Mouse (Mus musculus) cortical plate, adult 2 months (tissue): Measurements from ENCODE around the gene Adtrp. TPM values are rescaled to one million over a fixed set of nuclear protein-coding genes. Genes with fewer than 3 reads are reported as not detected.

Source experiments
- H3K27ac ChIP-seq: fragments of 200-500 bp; 2 replicates; pipeline ENCODE4 v1.5.1; 2012; ENCODE audit warnings: low read length, control low read depth, inconsistent platforms; ENCODE audit not compliant: insufficient read depth
- H3K4me1 ChIP-seq: fragments of 200-500 bp; 2 replicates; pipeline ENCODE4 v1.6.1; 2011; ENCODE audit warnings: low read length; ENCODE audit not compliant: control insufficient read depth, insufficient read depth
- H3K4me3 ChIP-seq: fragments of 200-500 bp; 2 replicates; pipeline ENCODE4 v1.5.1; 2011; ENCODE audit warnings: mild to moderate bottlenecking, low read length, control low read depth; ENCODE audit not compliant: insufficient read depth
- CTCF ChIP-seq: fragments of 200-500 bp; IDR thresholded peaks from 2 replicates; pipeline ENCODE4 v1.5.1; 2011; ENCODE audit warnings: mild to moderate bottlenecking, control low read depth, low read length; ENCODE audit not compliant: insufficient read depth; ENCODE audit errors: extremely low read depth
- POLR2A ChIP-seq: fragments of 200-500 bp; IDR thresholded peaks from 2 replicates; pipeline ENCODE4 v1.6.1; 2011; ENCODE audit warnings: mild to moderate bottlenecking, low read length, control low read depth; ENCODE audit not compliant: insufficient read depth; ENCODE audit errors: extremely low read depth
- polyA plus RNA-seq: library from polyadenylated mRNA; depleted of rRNA; stranded (reverse); fragments of >200 nt; gene quantifications from 2 replicates; pipeline ENCODE4 v1.2.3, GENCODE M21; 2012

Adtrp gene
- polyA plus RNA-seq, 1 experiment, result 0.48 TPM

DNA sequence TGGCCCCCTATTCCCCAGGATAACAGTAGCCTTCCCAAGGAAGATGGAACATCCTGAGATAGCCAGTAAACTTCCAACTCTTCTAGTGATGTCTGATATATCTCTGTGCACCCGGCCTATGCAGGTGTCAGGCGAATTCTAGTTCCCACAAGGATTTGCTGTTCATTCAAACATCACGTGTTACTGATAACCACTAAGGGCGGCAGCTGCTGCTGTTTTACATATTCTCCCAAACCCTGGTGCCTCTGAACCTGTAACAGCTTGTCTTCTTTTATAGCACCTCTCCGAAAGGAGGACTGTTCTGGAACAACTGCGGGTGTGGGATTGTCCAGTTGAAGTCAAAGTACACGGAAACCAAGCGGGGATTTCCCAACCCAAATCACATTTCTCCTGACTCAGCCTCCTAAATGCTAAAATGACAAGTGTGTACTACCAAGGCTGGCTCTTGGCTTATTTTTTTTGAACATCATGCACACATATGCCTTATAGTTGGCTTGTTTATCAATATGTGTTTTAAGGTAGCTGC, 13.8 kb downstream of the Adtrp start:
- Histone ChIP-seq H3K4me3 (no peak overlapping the region), H3K4me1 (peaks cover 2% of the 10 kb centered on the region; the same call in 1 of the 2 replicates), H3K27ac (no peak overlapping the region)
- TF ChIP-seq POLR2A, result no peak
- no peak for TF ChIP-seq CTCF

DNA sequence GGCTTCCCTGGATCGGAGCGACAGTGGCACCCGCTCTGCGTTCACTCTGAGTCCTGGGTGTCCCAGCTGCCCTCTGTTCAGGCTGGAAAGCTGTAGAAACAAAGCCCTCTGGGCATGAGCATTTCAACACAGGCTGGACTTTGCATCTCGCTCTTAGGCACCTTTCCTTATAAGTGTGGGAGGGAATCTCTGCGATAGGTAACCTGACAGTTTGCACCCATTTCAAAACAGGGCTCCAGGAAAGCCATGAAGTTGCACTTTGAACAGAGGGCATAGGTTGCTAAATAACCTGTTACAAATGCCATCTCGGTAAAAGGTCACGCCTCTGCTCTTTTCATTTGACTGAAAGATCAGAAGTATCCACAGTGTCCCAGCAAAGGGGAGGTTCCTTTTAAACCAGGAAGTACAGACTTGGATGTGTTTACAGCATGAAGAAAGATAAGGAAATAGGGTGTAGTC, 19.2 kb downstream of the Adtrp start:
- Histone ChIP-seq H3K4me3 (no peak overlapping the region), H3K4me1 (peaks cover 8% of the 10 kb centered on the region), H3K27ac (peak overlapping the region; percentile 97)
- TF ChIP-seq POLR2A (no peak), CTCF (no peak)

DNA sequence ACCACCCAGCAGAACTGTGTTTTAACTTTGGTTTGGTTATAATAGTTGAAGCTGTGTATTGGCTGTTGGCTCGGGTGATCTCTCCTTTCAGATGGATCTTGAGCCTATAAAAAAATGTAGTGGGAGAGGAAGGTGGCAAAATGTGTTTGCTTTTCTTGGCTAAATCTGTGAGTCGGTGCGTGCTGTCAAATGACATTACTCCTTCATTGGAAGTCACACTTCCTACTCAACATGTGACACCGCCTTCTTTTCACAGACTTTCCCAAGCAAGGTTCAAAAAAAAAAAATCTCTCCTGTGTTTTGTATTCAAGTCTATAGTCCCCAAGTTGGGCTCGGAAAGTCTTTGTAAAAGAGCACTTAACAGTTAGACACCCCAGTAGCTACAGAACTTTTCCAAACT, 19.9 kb downstream of the Adtrp start:
- 0 out of 2 replicates have a peak overlapping the region, but pooled peaks have one; percentile 97 for H3K27ac ChIP-seq
- peaks cover 10% of the 10 kb centered on the region for H3K4me1 ChIP-seq
- no peak overlapping the region for H3K4me3 ChIP-seq
- TF ChIP-seq CTCF (no peak), POLR2A (no peak)

DNA sequence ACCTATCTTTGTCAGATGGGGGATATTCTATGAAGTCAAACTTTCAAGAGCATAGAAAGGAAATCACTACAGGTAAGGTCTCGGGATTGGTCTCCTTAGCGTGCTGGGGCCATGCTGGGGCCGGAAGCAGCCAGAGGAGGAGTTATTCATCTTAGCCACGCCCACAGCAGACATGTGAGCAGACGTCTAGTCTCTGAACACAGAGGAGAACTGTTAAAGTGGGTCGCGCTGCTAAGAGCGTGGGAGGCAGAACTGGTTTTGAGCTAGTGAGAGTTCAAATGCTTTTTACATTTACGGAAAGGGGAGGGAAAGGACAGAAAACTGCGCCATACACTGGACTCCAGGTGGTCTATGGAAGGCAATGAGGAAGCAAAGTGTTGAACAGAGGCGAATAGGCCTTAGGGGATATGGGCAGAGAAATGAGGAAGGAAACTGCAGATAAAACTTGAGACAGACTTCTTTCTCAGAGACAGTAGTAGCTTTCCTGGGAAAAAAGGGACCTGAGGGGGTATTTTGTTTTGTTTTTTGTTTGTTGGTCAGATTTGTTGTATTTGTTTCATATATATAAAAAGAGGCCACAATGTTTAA, 22.0 kb downstream of the Adtrp start:
- Histone ChIP-seq H3K4me1 (peaks cover 13% of the 10 kb centered on the region), H3K4me3 (no peak overlapping the region), H3K27ac (no peak overlapping the region)
- no peak for TF ChIP-seq CTCF
- no peak for TF ChIP-seq POLR2A

DNA sequence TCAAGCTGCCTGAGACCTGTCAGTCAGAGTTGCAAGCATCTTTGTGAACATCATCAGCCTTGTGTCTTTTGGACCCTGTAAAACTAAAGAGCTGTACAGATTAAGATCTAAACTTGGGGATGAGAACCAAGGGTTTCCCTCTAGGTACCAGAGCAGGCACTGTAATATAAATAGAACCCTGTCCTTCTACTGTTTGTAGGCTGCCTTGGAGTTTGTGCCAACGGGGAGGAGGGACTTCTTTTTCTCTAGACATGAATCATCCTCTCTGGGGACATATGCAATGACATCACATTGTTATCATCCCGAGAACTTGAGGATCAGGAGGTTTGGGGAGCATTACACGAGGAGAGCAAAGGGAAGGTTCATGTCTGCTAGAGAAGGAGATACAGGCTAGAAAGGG, 24.4 kb downstream of the Adtrp start:
- peaks cover 12% of the 10 kb centered on the region for H3K4me1 ChIP-seq
- no peak overlapping the region for H3K4me3 ChIP-seq
- H3K27ac ChIP-seq, result peak overlapping the region; percentile 86; the same call in 1 of the 2 replicates
- no peak for TF ChIP-seq CTCF
- no peak for TF ChIP-seq POLR2A

DNA sequence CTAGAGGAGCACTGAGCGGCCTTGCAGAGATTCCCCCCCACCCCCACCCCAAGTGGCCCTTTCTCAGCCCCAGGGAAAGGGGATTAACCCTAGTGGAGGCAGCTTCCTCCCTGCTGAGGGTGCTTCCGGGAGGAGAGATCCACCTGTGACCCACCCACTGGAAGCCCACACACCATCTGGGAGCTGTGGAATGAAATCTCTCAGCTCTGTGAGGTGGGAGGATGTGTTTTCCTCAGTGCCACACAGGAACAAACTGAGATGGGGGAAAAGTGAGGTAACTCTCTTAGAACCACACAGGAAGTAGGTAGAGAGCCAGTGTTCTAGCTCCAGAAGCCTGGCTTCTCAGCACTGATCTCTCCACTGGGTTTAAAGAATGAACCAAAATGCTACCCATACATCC, 24.9 kb downstream of the Adtrp start:
- no peak for TF ChIP-seq POLR2A
- no peak for TF ChIP-seq CTCF
- peaks cover 12% of the 10 kb centered on the region for H3K4me1 ChIP-seq
- H3K4me3 ChIP-seq, result no peak overlapping the region
- peak overlapping the region; percentile 70; the same call in 1 of the 2 replicates for H3K27ac ChIP-seq

DNA sequence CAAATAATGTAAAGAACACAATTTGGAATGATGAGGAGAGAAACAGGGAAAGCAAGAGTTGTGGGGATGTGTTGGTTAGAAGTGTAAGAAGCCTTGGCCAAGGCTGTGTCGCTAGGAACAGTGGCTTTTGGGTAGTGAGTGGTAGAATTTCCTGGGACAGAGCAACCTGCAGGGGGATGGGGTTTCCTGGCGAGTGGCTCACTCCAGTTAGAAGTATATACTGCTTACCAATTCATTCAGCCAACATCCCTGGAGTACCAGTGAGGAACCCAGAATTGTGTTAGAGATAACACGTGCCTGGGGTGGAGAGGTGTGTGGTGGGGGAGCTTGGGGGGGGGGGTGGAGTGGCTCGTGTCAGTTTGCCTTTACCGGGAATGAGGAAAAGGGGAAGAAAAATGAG, 25.4 kb downstream of the Adtrp start:
- H3K27ac ChIP-seq, result no peak overlapping the region
- H3K4me1 ChIP-seq, result peaks cover 12% of the 10 kb centered on the region
- TF ChIP-seq CTCF, result no peak
- TF ChIP-seq POLR2A, result no peak
- no peak overlapping the region for H3K4me3 ChIP-seq

DNA sequence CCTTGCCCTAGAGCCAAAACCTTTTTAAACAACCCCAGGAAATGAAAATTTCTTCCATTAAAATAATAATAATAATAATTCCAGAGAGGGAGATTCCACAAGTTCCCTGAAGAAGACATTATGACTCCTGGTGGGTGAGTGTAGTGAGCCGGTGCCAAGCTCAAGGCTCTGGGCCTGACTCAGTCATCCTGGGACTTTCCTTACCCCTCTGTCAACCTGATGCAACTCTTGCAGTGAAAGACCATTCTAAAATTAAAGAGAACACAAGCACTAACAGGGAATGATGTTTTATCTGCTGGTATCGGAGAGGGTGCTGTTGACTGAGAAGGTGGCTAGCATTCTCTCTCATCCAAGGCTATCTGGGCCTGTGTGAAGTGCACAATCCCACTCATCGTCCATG, 26.5 kb downstream of the Adtrp start:
- TF ChIP-seq CTCF (no peak), POLR2A (no peak)
- no peak overlapping the region for H3K4me3 ChIP-seq
- no peak overlapping the region for H3K27ac ChIP-seq
- H3K4me1 ChIP-seq, result peaks cover 12% of the 10 kb centered on the region

DNA sequence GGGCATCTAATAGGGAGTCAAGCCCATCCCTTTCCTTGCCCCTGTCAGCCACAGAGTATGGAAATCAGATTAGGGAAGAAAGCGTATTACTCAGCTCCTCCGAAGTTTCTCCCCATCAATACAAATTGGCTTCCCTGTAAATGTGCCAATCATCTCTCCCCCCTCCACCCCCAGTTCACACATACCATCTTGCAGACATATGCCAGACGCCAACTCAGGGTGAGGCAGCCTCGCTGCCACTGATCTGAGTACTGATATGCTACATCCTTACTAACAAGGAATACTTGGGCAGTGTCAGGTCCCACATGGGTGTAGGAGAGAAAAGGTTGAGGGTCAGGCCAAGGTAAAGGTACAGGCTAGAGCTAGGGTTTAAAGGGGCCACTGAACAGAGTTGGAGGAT, 27.6 kb downstream of the Adtrp start:
- H3K4me1 ChIP-seq, result peaks cover 9% of the 10 kb centered on the region
- no peak overlapping the region for H3K27ac ChIP-seq
- no peak for TF ChIP-seq POLR2A
- no peak for TF ChIP-seq CTCF
- no peak overlapping the region for H3K4me3 ChIP-seq

DNA sequence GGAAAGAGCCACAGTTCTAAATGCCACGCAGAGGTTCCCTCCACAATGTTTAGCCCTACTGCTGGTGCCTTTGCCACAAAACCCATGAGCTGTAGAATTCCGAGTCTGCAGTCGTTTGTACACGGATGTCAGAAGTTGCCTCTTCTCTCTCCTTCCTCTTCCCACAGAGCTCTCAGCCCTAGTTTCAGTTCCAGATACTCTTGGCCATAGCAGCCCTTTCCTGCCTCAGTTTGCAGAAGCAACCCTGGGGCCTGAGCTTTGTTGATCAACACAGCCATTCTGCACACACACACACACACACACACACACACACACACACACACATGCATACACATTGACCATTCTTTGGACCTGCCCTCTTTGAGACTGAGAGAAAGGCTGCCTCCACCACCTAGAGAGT, 28.0 kb downstream of the Adtrp start:
- Histone ChIP-seq H3K27ac (peak overlapping the region; percentile 64), H3K4me1 (peaks cover 9% of the 10 kb centered on the region), H3K4me3 (no peak overlapping the region)
- TF ChIP-seq POLR2A (no peak), CTCF (no peak)

DNA sequence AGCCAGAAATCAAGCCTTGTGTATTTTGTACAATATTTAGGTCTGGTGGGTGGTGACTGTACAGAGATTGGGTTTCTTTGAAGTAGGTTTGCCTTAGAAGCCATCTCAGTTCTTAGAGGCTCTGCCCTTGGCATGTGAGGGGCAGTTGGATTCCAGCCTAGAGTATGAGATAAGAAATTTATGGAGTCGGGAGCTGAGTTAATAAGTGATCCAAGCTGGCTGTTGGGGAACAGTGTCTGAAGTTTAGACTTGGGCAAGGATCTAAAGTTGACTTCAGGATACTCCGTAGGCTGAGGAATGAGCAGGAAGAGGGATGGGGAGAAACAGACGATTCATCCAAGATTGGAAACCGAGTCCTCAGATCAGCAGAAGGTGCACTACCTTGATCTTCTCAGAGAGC, 29.9 kb downstream of the Adtrp start:
- Histone ChIP-seq H3K27ac (no peak overlapping the region), H3K4me1 (peaks cover 5% of the 10 kb centered on the region), H3K4me3 (no peak overlapping the region)
- TF ChIP-seq POLR2A, result no peak
- TF ChIP-seq CTCF, result no peak
